Mouse (Mus musculus) limb, embryonic 12.5 days (tissue): Measurements from ENCODE around the gene Iqcf3. TPM values are rescaled to one million over a fixed set of nuclear protein-coding genes. Genes with fewer than 3 reads are reported as not detected.
A peak's percentile ranks its signal among the peaks of the same experiment; 100 is the strongest.

ENCODE experiments used
- ATAC-seq: fragments of 200-750 bp; cut with Nextera tagmentation; 2 replicates; pipeline ENCODE4 v1.8.0; 2017; ENCODE audit warnings: low read depth, moderate TSS enrichment; ENCODE audit not compliant: insufficient number of reproducible peaks, insufficient read depth, low FRiP score, low TSS enrichment
- H3K27ac ChIP-seq: fragments of 300-500 bp; sonication (generic); 2 replicates; pipeline ENCODE4 v1.5.1; 2016; ENCODE audit warnings: mild to moderate bottlenecking, moderate library complexity
- H3K27me3 ChIP-seq: fragments of 300-500 bp; sonication (generic); 2 replicates; pipeline ENCODE4 v1.6.1; 2016; ENCODE audit warnings: mild to moderate bottlenecking, moderate library complexity
- H3K36me3 ChIP-seq: fragments of 300-500 bp; sonication (generic); 2 replicates; pipeline ENCODE4 v1.6.1; 2016; ENCODE audit warnings: mild to moderate bottlenecking, moderate library complexity
- H3K4me1 ChIP-seq: fragments of 300-500 bp; sonication (generic); replicated peaks from 2 replicates; pipeline ENCODE4 v1.6.1; 2016
- H3K4me2 ChIP-seq: fragments of 300-500 bp; sonication (generic); 2 replicates; pipeline ENCODE4 v1.6.1; 2016; ENCODE audit warnings: mild to moderate bottlenecking, moderate library complexity
- H3K4me3 ChIP-seq: fragments of 300-500 bp; sonication (generic); replicated peaks from 2 replicates; pipeline ENCODE4 v1.5.1; 2016; ENCODE audit warnings: mild to moderate bottlenecking
- H3K9ac ChIP-seq: fragments of 300-500 bp; sonication (generic); replicated peaks from 2 replicates; pipeline ENCODE4 v1.6.1; 2016; ENCODE audit warnings: mild to moderate bottlenecking, moderate library complexity
- H3K9me3 ChIP-seq: fragments of 300-500 bp; sonication (generic); 2 replicates; pipeline ENCODE4 v1.6.1; 2016; ENCODE audit warnings: mild to moderate bottlenecking, moderate library complexity
- WGBS: fragments of 180-500 bp; shearing (Covaris S2); methylation state at CpG from one replicate; pipeline ENCODE4 v1.1.7; 2016; 5-methylcytosine and 5-hydroxymethylcytosine counted together
- polyA plus RNA-seq: library from polyadenylated mRNA; unstranded; fragments of >200 nt; fragmentation: Nextera tagmentation; extraction: Ambion mirVana; gene quantifications from 2 replicates; pipeline ENCODE4 v1.2.1, GENCODE M21; 2016

Gene Iqcf3
- polyA plus RNA-seq, 1 experiment from 2014 or later = not detected

GRCm38 (mm10) chr9:106478101-106478500 lies 83.3 kb downstream of the Iqcf3 start:
- Histone ChIP-seq H3K4me1 (peaks cover 33% of the 10 kb centered on the region), H3K36me3 (peaks cover 39% of the 10 kb centered on the region), H3K9me3 (no peaks in the 10 kb centered on the region), H3K4me2 (peak overlapping the region; percentile 80), H3K27me3 (no peaks in the 10 kb centered on the region), H3K4me3 (peak overlapping the region; percentile 59), H3K9ac (peak overlapping the region; percentile 67), H3K27ac (no peak overlapping the region)
- ATAC-seq = no peak
- 81% methylated on average over 9 of the region's 9 CpGs for WGBS

GRCm38 (mm10) chr9:106477649-106478048 lies 83.8 kb downstream of the Iqcf3 start:
- H3K27ac ChIP-seq = no peak overlapping the region
- no peak for ATAC-seq
- WGBS = 2% methylated on average over 16 of the region's 16 CpGs

GRCm38 (mm10) chr9:106476924-106477484 lies 84.4 kb downstream of the Iqcf3 start, which contains the start of gene Parp3:
Gene Parp3, minus strand, starts transcription at chr9:106476949.
- peak within 1 kb of the TSS; percentile 80 for H3K4me2 ChIP-seq
- H3K36me3 ChIP-seq = peaks cover 28% of the 10 kb centered on the region
- under 1% methylated on average over 41 of the region's 41 CpGs for whole genome bisulfite sequencing
- peak; percentile 98 for ATAC-seq
- H3K4me1 ChIP-seq = peaks cover 37% of the 10 kb centered on the region
- H3K27me3 ChIP-seq = no peaks in the 10 kb centered on the region
- peak within 1 kb of the TSS; percentile 60 for H3K27ac ChIP-seq
- no peaks in the 10 kb centered on the region for H3K9me3 ChIP-seq
- peak within 1 kb of the TSS; percentile 59 for H3K4me3 ChIP-seq
- peak within 1 kb of the TSS; percentile 67 for H3K9ac ChIP-seq

More at GRCm38 (mm10) chr9:106477649-106478048, 83.8 kb downstream of the Iqcf3 start:
- no peaks in the 10 kb centered on the region for H3K27me3 ChIP-seq
- peaks cover 33% of the 10 kb centered on the region for H3K4me1 ChIP-seq
- no peaks in the 10 kb centered on the region for H3K9me3 ChIP-seq
- peaks cover 35% of the 10 kb centered on the region for H3K36me3 ChIP-seq
- H3K4me3 ChIP-seq = peak overlapping the region; percentile 59
- H3K9ac ChIP-seq = peak overlapping the region; percentile 67
- H3K4me2 ChIP-seq = peak overlapping the region; percentile 80

- Histone ChIP-seq H3K27ac (peak overlapping the region; percentile 60), H3K36me3 (peaks cover 21% of the 10 kb centered on the region), H3K4me3 (0 out of 2 replicates have a peak overlapping the region, but pooled peaks have one; percentile 13), H3K27me3 (no peaks in the 10 kb centered on the region; the same call in 1 of the 2 replicates), H3K9me3 (no peaks in the 10 kb centered on the region), H3K4me2 (peak overlapping the region; percentile 46), H3K9ac (peak overlapping the region; percentile 42), H3K4me1 (peaks cover 43% of the 10 kb centered on the region)
- ATAC-seq = peak; percentile 33; the same call in 1 of the 2 replicates
- WGBS = 31% methylated on average over 16 of the region's 16 CpGs
Observed at GRCm38 (mm10) chr9:106476002-106476923, 85.2 kb downstream of the Iqcf3 start.

GRCm38 (mm10) chr9:106475663-106476001 lies 85.8 kb downstream of the Iqcf3 start, which contains the start of gene Rrp9:
Gene Rrp9, plus strand, starts transcription at chr9:106475963.
- Histone ChIP-seq H3K9me3 (no peaks in the 10 kb centered on the region), H3K36me3 (peaks cover 15% of the 10 kb centered on the region), H3K27me3 (no peaks in the 10 kb centered on the region; the same call in 1 of the 2 replicates), H3K27ac (peak within 1 kb of the TSS; percentile 60), H3K4me1 (peaks cover 43% of the 10 kb centered on the region), H3K4me3 (0 out of 2 replicates have a peak within 1 kb of the TSS, but pooled peaks have one; percentile 13), H3K9ac (peak within 1 kb of the TSS; percentile 42), H3K4me2 (peak within 1 kb of the TSS; percentile 46)
- 92% methylated on average over 10 of the region's 10 CpGs for WGBS
- no peak for ATAC-seq

GRCm38 (mm10) chr9:106475046-106475445 lies 86.4 kb downstream of the Iqcf3 start:
- Histone ChIP-seq H3K27ac (no peak overlapping the region), H3K27me3 (no peaks in the 10 kb centered on the region; the same call in 1 of the 2 replicates), H3K4me1 (peaks cover 43% of the 10 kb centered on the region), H3K36me3 (peaks cover 9% of the 10 kb centered on the region), H3K9ac (0 out of 2 replicates have a peak overlapping the region, but pooled peaks have one; percentile 12), H3K4me2 (peak overlapping the region; percentile 27; the same call in 1 of the 2 replicates), H3K9me3 (no peaks in the 10 kb centered on the region), H3K4me3 (no peak overlapping the region)
- 70% methylated on average over 7 of the region's 7 CpGs for WGBS
- no peak for ATAC-seq

GRCm38 (mm10) chr9:106474456-106474855 lies 87.0 kb downstream of the Iqcf3 start:
- no peak for ATAC-seq
- Histone ChIP-seq H3K4me3 (no peak overlapping the region), H3K36me3 (peaks cover 3% of the 10 kb centered on the region), H3K27ac (peak overlapping the region; percentile 23; the same call in 1 of the 2 replicates), H3K4me1 (peaks cover 43% of the 10 kb centered on the region), H3K9ac (0 out of 2 replicates have a peak overlapping the region, but pooled peaks have one; percentile 12), H3K4me2 (peak overlapping the region; percentile 27), H3K9me3 (no peaks in the 10 kb centered on the region), H3K27me3 (no peaks in the 10 kb centered on the region; the same call in 1 of the 2 replicates)
- 5% methylated on average over 6 of the region's 6 CpGs for WGBS

GRCm38 (mm10) chr9:106473753-106474105 lies 87.7 kb downstream of the Iqcf3 start:
- Histone ChIP-seq H3K9me3 (no peaks in the 10 kb centered on the region), H3K4me1 (peaks cover 43% of the 10 kb centered on the region), H3K9ac (no peak overlapping the region), H3K4me2 (no peak overlapping the region), H3K27me3 (no peaks in the 10 kb centered on the region; the same call in 1 of the 2 replicates), H3K36me3 (no peaks in the 10 kb centered on the region), H3K4me3 (no peak overlapping the region), H3K27ac (no peak overlapping the region)
- 73% methylated on average over 5 of the region's 5 CpGs for WGBS
- no peak for ATAC-seq

- Histone ChIP-seq H3K27ac (no peak overlapping the region), H3K4me1 (peaks cover 41% of the 10 kb centered on the region), H3K9me3 (no peaks in the 10 kb centered on the region)
Observed at GRCm38 (mm10) chr9:106473081-106473752, 88.2 kb downstream of the Iqcf3 start.

GRCm38 (mm10) chr9:106472321-106472720 lies 89.1 kb downstream of the Iqcf3 start:
- Histone ChIP-seq H3K4me1 (peaks cover 34% of the 10 kb centered on the region), H3K27me3 (no peaks in the 10 kb centered on the region; the same call in 1 of the 2 replicates), H3K36me3 (no peaks in the 10 kb centered on the region), H3K4me3 (no peak overlapping the region), H3K9me3 (no peaks in the 10 kb centered on the region), H3K9ac (no peak overlapping the region), H3K4me2 (no peak overlapping the region), H3K27ac (no peak overlapping the region)
- ATAC-seq = no peak
- 78% methylated on average over 4 of the region's 4 CpGs for WGBS

More at GRCm38 (mm10) chr9:106473081-106473752, 88.2 kb downstream of the Iqcf3 start:
- WGBS = 92% methylated on average over 16 of the region's 16 CpGs
- no peaks in the 10 kb centered on the region; the same call in 1 of the 2 replicates for H3K27me3 ChIP-seq
- H3K9ac ChIP-seq = no peak overlapping the region
- no peak for ATAC-seq
- no peak overlapping the region for H3K4me3 ChIP-seq
- H3K4me2 ChIP-seq = no peak overlapping the region
- no peaks in the 10 kb centered on the region for H3K36me3 ChIP-seq
